Mouse (Mus musculus) left cerebral cortex, adult 2 months (tissue): ENCODE data around the gene Picalm. TPM values are rescaled to one million over a fixed set of nuclear protein-coding genes. Genes with fewer than 3 reads are reported as not detected.
A peak's percentile ranks its signal among the peaks of the same experiment; 100 is the strongest.

Experiments used
- DNase-seq, 2 experiments: peaks; one replicate each; pipeline ENCODE4 v3.0.0; 2021 to 2022; ENCODE audit warnings: low spot score in 2 of 2, mixed read lengths in 1 of 2; ENCODE audit errors: extremely low spot score in 1 of 2
- H3K27ac ChIP-seq: fragments of 200-600 bp; 2 replicates; pipeline ENCODE4 v1.8.1; 2022
- H3K4me3 ChIP-seq: fragments of 200-600 bp; 2 replicates; pipeline ENCODE4 v1.8.1; 2022
- CTCF ChIP-seq: fragments of 200-600 bp; IDR thresholded peaks from 2 replicates; pipeline ENCODE4 v1.8.1; 2022; ENCODE audit warnings: antibody characterized with exemption, mild to moderate bottlenecking, moderate library complexity
- intact Hi-C: fragments of 180-260 bp; cut with DNase I; formaldehyde crosslinking; loops from one replicate; pipeline ENCODE4 v1.15.1; 2025
- long read RNA-seq, 2 experiments: library from polyadenylated mRNA; stranded (forward); transcript quantifications; one replicate each; pipeline ENCODE4 v2.0.0; 2021; ENCODE audit warnings: borderline mapping rate in 2 of 2
- total RNA-seq, 2 experiments: library from RNA; stranded (reverse); gene quantifications; 2 replicates each; pipeline ENCODE4 v1.2.3; 2021

Picalm gene
- 100 to 1,000 TPM; 143 to 144 TPM for total RNA-seq
- long read RNA-seq, experiment 1, full-length matches to known transcripts: 8 of 31 reads
- long read RNA-seq, experiment 1, partial matches to known transcripts: 11 of 31 reads
- long read RNA-seq, experiment 1, other reads (novel, unspliced or antisense): 12 of 31 reads
- long read RNA-seq, experiment 2, partial matches to known transcripts: 9 of 28 reads
- long read RNA-seq, experiment 2, other reads (novel, unspliced or antisense): 13 of 28 reads

DNA sequence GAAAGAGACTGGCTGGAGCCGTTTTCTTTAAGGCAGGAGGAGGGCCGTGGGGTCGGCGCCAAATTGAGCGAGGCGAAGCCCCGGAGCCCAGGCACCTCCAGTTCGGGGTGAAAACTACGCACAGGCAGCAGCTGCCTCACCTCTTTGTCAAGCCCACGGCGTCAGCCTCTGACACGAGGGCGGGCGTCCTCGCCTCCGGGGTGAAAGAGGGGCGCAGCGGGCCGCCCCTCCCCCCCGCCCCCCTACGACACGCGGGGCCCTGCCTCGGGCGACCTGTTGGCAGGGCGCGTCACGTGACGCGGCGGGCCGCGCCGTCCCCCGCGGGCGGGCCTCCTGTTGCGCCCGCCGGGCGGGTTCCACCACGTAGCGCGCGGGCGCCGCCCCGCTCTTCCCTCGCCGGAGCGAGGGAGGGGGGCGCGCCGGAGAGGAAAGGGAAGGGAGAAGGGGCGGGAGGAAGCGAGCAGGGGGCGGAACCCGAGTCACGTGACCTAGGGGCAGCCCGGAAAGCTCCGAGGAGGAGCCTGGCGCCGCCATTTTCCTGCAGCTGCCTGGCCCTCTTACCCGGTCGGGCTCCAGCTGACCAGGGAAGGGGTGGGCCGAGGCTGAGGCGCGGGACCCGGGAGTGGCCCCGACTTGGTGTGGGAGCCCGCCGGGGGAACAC, at the start of gene Picalm:
Gene Picalm, plus strand, starts transcription at position 482 of the 661 bp plus-strand sequence.
- intact Hi-C loops: loop anchor here (1.0 to 5.0 kb wide), 4 partner anchors 71 to 148 kb away; partner anchors contain the start of gene Eed
- Histone ChIP-seq H3K4me3 (peak within 1 kb of the TSS; percentile 96), H3K27ac (peak within 1 kb of the TSS; percentile 99)
- peak; percentile 97 to 98 for DNase-seq
- no peak for TF ChIP-seq CTCF

DNA sequence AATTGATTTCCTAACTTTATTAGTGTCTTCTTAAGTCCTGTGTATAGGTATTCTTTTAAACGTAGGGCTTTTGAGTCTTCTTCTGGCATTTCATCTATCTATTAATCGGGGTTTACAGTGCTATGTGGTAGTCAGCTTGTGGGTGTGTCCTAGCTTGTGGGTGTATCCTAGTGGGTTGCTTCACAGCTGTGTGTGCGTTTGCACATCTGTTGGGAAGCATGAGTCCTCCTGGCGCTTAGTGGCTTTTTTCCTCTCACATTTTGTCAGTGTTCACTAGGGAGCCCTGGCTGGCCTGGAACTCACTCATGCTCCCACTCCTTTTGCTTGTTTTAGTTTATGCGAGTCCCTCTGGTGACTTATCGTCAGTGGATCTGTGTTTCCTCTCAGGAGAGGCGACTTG, 46.2 kb upstream of the Picalm start:
- DNase-seq: no peak
- no peak overlapping the region for H3K27ac ChIP-seq
- intact Hi-C loops: no loop called here
- no peak for TF ChIP-seq CTCF
- H3K4me3 ChIP-seq: no peak overlapping the region

DNA sequence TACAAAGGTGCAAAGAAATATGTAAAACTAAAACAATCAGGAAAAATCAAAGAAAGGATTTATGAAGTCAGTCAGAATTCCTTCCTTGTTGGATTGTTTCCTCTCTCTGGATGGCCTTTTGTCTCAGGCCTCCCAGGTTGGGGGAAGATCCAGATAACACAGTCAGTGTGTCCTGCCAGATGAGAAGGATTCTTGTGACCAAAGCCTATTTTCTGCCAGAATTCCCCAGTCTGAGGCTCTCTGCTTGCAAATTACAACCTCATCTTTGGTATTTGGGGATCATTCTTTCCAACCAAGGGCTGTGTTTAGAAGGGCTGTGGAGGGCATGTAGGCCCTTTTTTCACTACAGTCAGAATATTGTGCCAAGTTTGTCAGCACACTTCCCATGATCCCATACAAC, 45.5 kb upstream of the Picalm start:
- intact Hi-C loops: no loop called here
- Histone ChIP-seq H3K4me3 (no peak overlapping the region), H3K27ac (no peak overlapping the region)
- TF ChIP-seq CTCF: no peak
- no peak for DNase-seq

DNA sequence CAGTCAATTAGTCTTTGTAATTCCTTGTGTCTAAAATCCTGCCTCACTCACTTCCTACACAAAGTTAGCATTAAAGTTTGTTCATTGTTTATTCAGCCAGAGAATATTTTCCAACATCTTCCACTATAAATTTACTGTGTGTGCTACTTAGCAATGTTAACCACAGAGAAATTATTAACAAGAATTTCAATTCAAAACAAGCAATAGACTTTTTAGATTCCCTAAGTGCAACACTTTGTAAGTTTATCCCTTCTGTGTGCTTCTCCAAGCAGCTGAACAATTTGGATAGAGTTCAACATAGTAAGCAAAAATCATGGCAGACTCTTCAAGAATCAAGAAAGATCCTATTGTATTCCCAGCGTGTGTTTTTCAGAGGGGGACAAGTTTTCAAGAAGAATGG, 44.3 kb upstream of the Picalm start:
- intact Hi-C loops: no loop called here
- no peak for TF ChIP-seq CTCF
- H3K27ac ChIP-seq: no peak overlapping the region
- no peak overlapping the region for H3K4me3 ChIP-seq
- DNase-seq: no peak

DNA sequence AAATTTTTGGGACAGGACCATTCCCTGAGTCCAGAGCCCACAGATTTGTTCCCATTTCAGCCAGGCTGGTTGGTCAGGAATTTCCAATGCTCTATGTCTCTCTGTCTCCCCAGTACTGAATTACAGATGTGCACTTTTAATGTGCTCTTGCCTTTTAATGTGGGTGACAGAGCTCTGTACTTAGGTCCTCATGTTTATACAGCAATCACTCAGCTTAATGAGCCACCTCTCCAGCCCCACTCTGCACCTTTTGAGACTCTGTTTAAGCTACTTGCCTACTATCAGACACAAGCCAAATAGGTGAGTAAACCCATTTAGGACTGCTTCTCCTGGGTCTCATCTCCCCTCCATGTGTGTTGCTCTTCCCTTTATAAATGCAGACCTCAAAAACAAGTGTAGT, 43.2 kb upstream of the Picalm start:
- Histone ChIP-seq H3K4me3 (no peak overlapping the region), H3K27ac (no peak overlapping the region)
- intact Hi-C loops: no loop called here
- DNase-seq: no peak
- TF ChIP-seq CTCF: no peak

DNA sequence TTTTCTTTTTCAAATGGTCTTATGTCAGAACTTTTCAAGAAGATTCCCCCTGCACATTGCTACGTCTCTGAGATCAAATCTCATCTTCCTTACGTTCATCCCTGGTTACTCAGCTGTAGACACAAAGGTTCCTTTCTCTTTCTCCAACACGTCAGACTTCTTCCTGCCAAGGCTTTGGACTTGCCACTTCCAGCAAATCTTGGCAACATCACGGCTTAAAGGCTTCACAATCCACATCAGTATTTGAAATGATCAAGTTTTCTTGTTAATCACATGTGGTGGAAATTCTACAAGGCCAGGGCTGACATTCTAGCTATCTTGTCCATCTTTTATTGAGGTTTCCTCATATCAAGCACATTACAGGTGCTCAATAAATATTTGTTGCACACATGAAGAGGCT, 39.0 kb upstream of the Picalm start:
- no peak for DNase-seq
- intact Hi-C loops: no loop called here
- TF ChIP-seq CTCF: no peak
- H3K4me3 ChIP-seq: no peak overlapping the region
- H3K27ac ChIP-seq: no peak overlapping the region

DNA sequence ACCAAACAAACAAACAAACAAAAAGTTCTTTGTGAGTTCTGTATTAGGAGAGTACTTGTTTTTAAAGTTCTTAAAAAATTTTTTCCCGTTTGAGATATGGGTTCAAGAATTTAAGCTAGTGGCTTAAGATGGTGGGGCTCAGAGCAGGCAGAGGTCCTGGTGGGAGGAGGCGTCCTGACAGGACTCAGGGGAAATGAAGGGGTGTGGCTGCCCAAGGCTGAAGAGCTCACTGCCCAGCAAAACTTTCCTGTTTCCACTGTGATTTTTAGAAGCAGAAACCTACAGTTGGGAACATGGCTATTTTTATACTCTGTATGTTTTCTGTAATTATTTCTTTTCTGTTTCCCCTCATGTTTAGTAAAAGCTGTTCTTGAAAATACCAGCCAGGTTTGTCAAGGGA, 38.3 kb upstream of the Picalm start:
- intact Hi-C loops: no loop called here
- no peak overlapping the region for H3K27ac ChIP-seq
- no peak for TF ChIP-seq CTCF
- no peak overlapping the region for H3K4me3 ChIP-seq
- no peak for DNase-seq

DNA sequence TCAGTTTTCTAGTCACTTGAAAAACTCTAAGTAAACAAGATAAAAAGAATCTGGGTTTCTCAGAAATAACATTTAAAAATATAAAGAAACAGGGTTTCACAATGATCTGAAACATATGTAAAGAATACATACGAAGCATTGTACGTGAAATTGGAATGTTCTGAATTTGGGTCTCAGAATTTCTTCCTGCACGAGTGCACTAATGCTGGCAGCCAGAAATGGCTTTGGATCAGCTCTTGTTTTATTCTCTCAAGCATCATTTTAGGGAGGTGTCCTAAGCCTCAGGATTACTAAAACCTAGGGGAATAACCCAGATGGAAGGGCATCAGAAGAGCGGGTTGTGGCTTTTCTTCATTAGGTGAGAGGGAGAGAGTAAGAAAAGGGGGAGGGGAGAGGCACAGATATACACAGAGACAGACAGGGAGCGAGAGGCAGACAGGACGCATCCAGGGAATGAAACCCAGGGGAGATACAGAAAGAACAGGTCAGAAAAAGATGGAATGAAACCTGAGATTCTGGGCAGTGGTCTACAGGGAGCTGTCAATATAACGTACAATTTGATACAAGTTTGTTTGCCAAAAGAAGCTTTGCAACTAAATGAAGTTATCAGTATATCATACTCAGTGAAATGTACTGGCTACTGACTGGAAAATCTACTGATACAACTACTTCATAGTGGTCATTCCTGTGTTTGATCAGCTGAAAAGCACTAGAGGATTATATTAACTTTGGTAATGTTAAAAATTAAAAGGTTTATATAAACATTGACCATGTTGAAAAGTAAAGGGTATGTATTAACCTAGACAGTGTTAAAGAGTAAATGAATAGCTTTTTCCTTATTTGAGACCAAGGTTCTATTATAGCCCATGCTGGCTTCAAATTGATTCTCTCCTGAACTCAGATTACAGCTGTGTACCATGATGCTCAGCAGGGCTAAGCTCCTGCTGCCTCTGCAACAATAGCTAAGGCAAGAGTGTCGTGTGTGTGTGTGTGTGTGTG, 37.3 kb upstream of the Picalm start:
- no peak overlapping the region for H3K4me3 ChIP-seq
- no peak for TF ChIP-seq CTCF
- no peak for DNase-seq
- H3K27ac ChIP-seq: no peak overlapping the region
- intact Hi-C loops: no loop called here

DNA sequence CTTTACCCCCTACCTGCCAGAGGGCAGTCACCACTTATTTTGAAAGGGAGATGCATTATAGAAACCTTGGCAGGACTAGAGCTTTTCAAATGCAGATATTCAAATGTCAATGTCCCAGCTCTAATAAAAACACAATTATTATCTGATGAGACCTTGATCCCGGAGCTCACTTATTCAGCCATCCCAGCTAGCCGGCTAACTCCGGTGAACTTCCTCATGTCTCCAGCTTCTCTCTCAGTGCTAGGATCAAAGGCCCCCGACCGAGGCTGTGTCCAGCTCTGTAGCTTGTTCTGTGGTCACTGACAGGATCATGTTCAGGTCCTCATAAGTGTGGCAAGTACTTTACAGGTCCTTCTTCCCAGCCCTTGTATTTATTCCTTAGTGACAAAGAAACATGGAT, 34.9 kb upstream of the Picalm start:
- Histone ChIP-seq H3K27ac (no peak overlapping the region), H3K4me3 (no peak overlapping the region)
- intact Hi-C loops: no loop called here
- no peak for DNase-seq
- TF ChIP-seq CTCF: no peak

DNA sequence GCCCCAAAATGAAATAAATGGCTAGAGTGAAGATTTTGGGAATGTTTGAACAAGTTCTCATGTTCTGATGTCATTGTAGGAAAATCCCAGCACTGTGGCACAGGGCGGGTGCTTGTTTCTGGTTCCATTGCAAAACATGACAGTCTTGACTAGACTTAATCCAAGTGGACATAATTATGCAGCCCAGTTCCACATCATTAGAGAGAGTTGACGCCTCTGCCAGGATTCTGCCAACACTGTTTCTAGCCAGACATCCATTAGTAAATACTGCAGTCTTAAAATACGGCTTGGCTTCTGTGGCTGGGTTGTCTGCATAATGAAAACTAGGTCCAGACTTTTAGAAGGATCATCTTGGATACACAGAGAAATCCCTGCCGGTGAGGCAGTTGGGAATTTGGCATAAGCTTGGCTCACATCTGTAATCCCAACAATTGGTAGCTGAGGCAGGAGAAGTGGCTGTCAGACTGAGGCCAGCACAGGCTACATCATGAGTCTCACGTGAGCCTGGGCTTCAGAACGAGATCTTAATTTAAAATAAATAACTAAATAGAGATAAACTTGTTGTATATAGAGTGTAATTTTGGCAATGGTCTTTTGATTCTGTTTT, 34.1 kb upstream of the Picalm start:
- no peak overlapping the region for H3K27ac ChIP-seq
- DNase-seq: no peak
- TF ChIP-seq CTCF: no peak
- intact Hi-C loops: no loop called here
- H3K4me3 ChIP-seq: no peak overlapping the region

DNA sequence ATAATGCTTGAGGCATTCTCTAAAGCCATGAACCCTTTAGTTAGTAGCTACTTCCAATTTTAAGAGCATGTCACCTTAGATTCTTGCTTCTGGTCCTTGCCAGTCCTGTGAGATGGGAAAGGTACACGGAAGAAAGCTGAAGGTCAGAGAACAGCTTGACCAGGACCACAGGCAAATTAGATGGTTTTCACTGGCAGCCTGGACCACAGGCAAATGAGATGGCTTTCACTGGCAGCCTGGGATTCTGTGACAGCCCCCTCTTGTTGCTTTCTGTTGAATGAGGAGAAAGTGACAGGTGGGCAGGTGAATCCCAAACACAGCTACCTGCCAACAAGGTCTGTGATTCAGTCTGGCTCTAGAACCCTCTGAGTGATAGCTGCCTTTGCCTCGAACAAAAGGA, 33.4 kb upstream of the Picalm start:
- intact Hi-C loops: no loop called here
- no peak overlapping the region for H3K27ac ChIP-seq
- no peak for TF ChIP-seq CTCF
- H3K4me3 ChIP-seq: no peak overlapping the region
- DNase-seq: no peak

DNA sequence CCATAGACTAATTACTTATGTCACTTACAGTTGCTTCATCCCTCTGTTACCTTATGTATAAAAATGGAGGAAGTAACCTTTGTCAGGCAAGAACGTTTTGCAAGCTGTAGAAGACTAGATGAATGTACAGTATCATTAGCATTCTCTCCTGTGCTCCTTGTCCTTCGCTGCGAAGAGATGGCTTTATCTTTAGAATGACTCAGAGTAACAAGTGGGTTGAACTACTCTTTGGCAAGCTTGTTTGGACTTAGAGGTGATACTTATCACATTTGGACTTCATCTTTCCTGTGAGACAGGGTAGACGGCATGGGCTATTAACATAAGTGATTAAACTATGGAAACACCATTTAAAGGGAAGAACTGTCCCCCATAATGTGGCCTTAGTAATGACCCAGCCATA, 31.8 kb upstream of the Picalm start:
- Histone ChIP-seq H3K4me3 (no peak overlapping the region), H3K27ac (no peak overlapping the region)
- no peak for DNase-seq
- intact Hi-C loops: no loop called here
- TF ChIP-seq CTCF: no peak
